Mouse (Mus musculus) neutrophil, adult 83 days (primary cell): ENCODE results near the gene Gcnt1. TPM values are rescaled to one million over a fixed set of nuclear protein-coding genes. Genes with fewer than 3 reads are reported as not detected.

ENCODE experiments used
- total RNA-seq, 2 experiments: library from RNA; stranded (reverse); gene quantifications; one replicate each; pipeline ENCODE4 v1.2.4; 2023

Gene Gcnt1
- total RNA-seq: 10 to 100 TPM; 46.7 to 54.4 TPM

GRCm38 (mm10) chr19:17372701-17373100 is at the start of gene Gcnt1:
Gene Gcnt1 (minus strand): TSS chr19:17372844.

GRCm38 (mm10) chr19:17393841-17394591 is 21.4 kb upstream of the Gcnt1 start, which contains the start of gene Rfk:
Gene Rfk (plus strand): TSS chr19:17394043.

Other genes starting within 250 kb of the Gcnt1 start
- gene Rfk, start 21.2 kb upstream of the Gcnt1 start, total RNA-seq: 10 to 100 TPM; 18.9 to 24.9 TPM